In the genomic region with DNA sequence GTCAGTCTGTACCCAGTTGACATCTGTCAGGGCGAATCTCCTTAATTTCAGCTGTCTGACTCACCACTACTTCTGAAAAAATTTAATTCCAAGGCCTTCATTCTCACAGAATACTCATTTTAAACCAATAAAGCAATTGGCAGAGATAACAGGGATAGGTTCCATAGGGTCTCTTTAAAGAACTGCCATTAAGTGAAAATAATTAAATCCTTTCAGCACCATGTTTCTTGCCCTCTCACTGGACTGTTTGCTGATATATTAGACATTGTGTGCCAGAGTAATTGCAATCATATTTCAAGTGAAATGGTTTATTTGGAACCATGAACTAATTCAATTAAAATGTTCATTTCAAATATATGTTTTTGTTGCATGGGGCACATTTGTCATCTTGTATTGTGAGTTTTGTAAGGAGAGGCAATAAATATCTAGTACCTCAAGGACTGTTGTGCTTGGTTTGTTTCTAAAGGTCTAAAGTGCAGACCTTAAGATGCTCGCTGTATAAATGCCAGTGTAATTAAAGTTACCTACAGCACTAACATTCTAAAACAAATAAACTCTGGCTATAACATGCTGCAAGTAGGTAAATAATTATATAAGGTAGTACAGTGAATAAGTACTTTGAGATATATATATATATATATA, we compare ENCODE assay signal across 28 mouse cellular contexts.
"Had no signal": no experiment of that assay in that cellular context is flagged by ENCODE, and none has a peak within 500 bp of the region (broad histone marks: within the 10 kb centered on the region; RNA-seq: fewer than 3 reads in every experiment).

No protein-coding gene starts in this region.

- H3K4me3 ChIP-seq: embryonic facial prominence, embryonic 10.5 days; embryonic facial prominence, embryonic 12.5 days; embryonic facial prominence, embryonic 13.5 days; embryonic facial prominence, embryonic 15.5 days; erythroblast, embryonic 14.5 days; forebrain, embryonic 10.5 days; forebrain, embryonic 12.5 days; forebrain, embryonic 13.5 days; forebrain, embryonic 15.5 days; gastrocnemius, adult 2 months had no signal

- ATAC-seq: forebrain, embryonic 13.5 days; forebrain, embryonic 14.5 days; forebrain, embryonic 15.5 days; forebrain, embryonic 16.5 days; forebrain, postnatal 0 days had no signal

- H3K36me3 ChIP-seq: embryonic facial prominence, embryonic 10.5 days; embryonic facial prominence, embryonic 12.5 days; embryonic facial prominence, embryonic 13.5 days; embryonic facial prominence, embryonic 15.5 days; forebrain, embryonic 10.5 days; forebrain, embryonic 12.5 days; forebrain, embryonic 15.5 days had no signal

- H3K4me2 ChIP-seq: embryonic facial prominence, embryonic 12.5 days; embryonic facial prominence, embryonic 13.5 days; embryonic facial prominence, embryonic 15.5 days; forebrain, embryonic 12.5 days; forebrain, embryonic 13.5 days; forebrain, embryonic 15.5 days had no signal

- H3K9me3 ChIP-seq: embryonic facial prominence, embryonic 10.5 days; embryonic facial prominence, embryonic 12.5 days; embryonic facial prominence, embryonic 13.5 days; embryonic facial prominence, embryonic 15.5 days; forebrain, embryonic 10.5 days; forebrain, embryonic 12.5 days; forebrain, embryonic 13.5 days; forebrain, embryonic 15.5 days had no signal

- H3K9ac ChIP-seq: embryonic facial prominence, embryonic 12.5 days; embryonic facial prominence, embryonic 13.5 days; embryonic facial prominence, embryonic 15.5 days; forebrain, embryonic 12.5 days; forebrain, embryonic 13.5 days; forebrain, embryonic 15.5 days; forebrain, postnatal 0 days had no signal

- DNase-seq: cerebellum, adult 2 months; cerebellum, adult 8-10 months; cerebellum, adult 9-10 months; cerebellum, adult 9-11 months; cerebellum, postnatal 10 days; cerebellum, postnatal 14 days; cerebellum, postnatal 25 days; cerebellum, postnatal 36 days; embryo, embryonic 11 days; forebrain, postnatal 0 days; gastrocnemius, adult 2 months; gastrocnemius, postnatal 10 days; gastrocnemius, postnatal 14 days; gastrocnemius, postnatal 25 days; gastrocnemius, postnatal 36 days; heart, adult 11 months; heart, adult 18-20 months had no signal

- H3K27me3 ChIP-seq: embryonic facial prominence, embryonic 12.5 days; embryonic facial prominence, embryonic 13.5 days; embryonic facial prominence, embryonic 15.5 days; forebrain, embryonic 12.5 days; forebrain, embryonic 13.5 days; forebrain, embryonic 15.5 days had no signal

- H3K4me1 ChIP-seq: embryonic facial prominence, embryonic 10.5 days; embryonic facial prominence, embryonic 12.5 days; embryonic facial prominence, embryonic 13.5 days; embryonic facial prominence, embryonic 15.5 days; forebrain, embryonic 10.5 days; forebrain, embryonic 12.5 days; forebrain, embryonic 13.5 days; forebrain, embryonic 15.5 days had no signal

- H3K27ac ChIP-seq: embryonic facial prominence, embryonic 10.5 days; embryonic facial prominence, embryonic 12.5 days; embryonic facial prominence, embryonic 13.5 days; embryonic facial prominence, embryonic 15.5 days; forebrain, embryonic 10.5 days; forebrain, embryonic 12.5 days; forebrain, embryonic 13.5 days; forebrain, embryonic 15.5 days; gastrocnemius, adult 2 months had no signal
